Mouse (Mus musculus): ENCODE data around the gene Cdkl3. TPM values are rescaled to one million over a fixed set of nuclear protein-coding genes. Genes with fewer than 3 reads are reported as not detected.

The Cdkl3 gene
- polyA plus RNA-seq, 1 experiment from 2014 or later, result 10.6 TPM

GRCm38 (mm10) chr11:52035905-52036304, 31.9 kb downstream of the Cdkl3 start:
- Histone ChIP-seq H3K27me3 (ENCODE audit: insufficient read depth, low read length) (no peaks in the 10 kb centered on the region), H3K27ac (no peak overlapping the region), H3K9me3 (replicated peaks; ENCODE audit: low read length) (no peaks in the 10 kb centered on the region), H3K9ac (ENCODE audit: low read depth, low read length) (no peak overlapping the region), H3K4me1 (replicated peaks; ENCODE audit: insufficient read depth, low read length) (no peaks in the 10 kb centered on the region), H3K4me2 (ENCODE audit: low read length) (no peak overlapping the region), H3K4me3 (replicated peaks; ENCODE audit: low read depth, low read length) (no peak overlapping the region), H3K36me3 (ENCODE audit: insufficient read depth, low read length) (no peaks in the 10 kb centered on the region)
- TF ChIP-seq CTCF (IDR thresholded peaks at IDR 0.05; ENCODE audit: low read depth), result no peak
- 64% methylated on average over 3 of the region's 3 CpGs for WGBS
- ATAC-seq (replicated peaks; ENCODE audit: low FRiP score, low read depth), result no peak
- no peak for DNase-seq (ENCODE audit: low spot score)

- no peak overlapping the region for H3K9ac ChIP-seq (ENCODE audit: low read depth, low read length)
- DNase-seq (ENCODE audit: low spot score), result no peak
- no peaks in the 10 kb centered on the region for H3K9me3 ChIP-seq (replicated peaks; ENCODE audit: low read length)
- 57% methylated on average over 3 of the region's 3 CpGs for WGBS
- H3K4me3 ChIP-seq (replicated peaks; ENCODE audit: low read depth, low read length), result no peak overlapping the region
- no peak for TF ChIP-seq CTCF (IDR thresholded peaks at IDR 0.05; ENCODE audit: low read depth)
- no peaks in the 10 kb centered on the region for H3K4me1 ChIP-seq (replicated peaks; ENCODE audit: insufficient read depth, low read length)
- no peak overlapping the region for H3K4me2 ChIP-seq (ENCODE audit: low read length)
- H3K36me3 ChIP-seq (ENCODE audit: insufficient read depth, low read length), result no peaks in the 10 kb centered on the region
- H3K27me3 ChIP-seq (ENCODE audit: insufficient read depth, low read length), result no peaks in the 10 kb centered on the region
- ATAC-seq (replicated peaks; ENCODE audit: low FRiP score, low read depth), result no peak
- no peak overlapping the region for H3K27ac ChIP-seq
These were observed 33.6 kb downstream of the Cdkl3 start for GRCm38 (mm10) chr11:52037659-52038058.

GRCm38 (mm10) chr11:52043224-52043623, 39.2 kb downstream of the Cdkl3 start:
- Histone ChIP-seq H3K4me2 (ENCODE audit: low read length) (no peak overlapping the region), H3K4me1 (replicated peaks; ENCODE audit: insufficient read depth, low read length) (no peaks in the 10 kb centered on the region), H3K9me3 (replicated peaks; ENCODE audit: low read length) (no peaks in the 10 kb centered on the region), H3K4me3 (replicated peaks; ENCODE audit: low read depth, low read length) (no peak overlapping the region), H3K36me3 (ENCODE audit: insufficient read depth, low read length) (no peaks in the 10 kb centered on the region), H3K27me3 (ENCODE audit: insufficient read depth, low read length) (no peaks in the 10 kb centered on the region), H3K9ac (ENCODE audit: low read depth, low read length) (no peak overlapping the region), H3K27ac (no peak overlapping the region)
- DNase-seq (ENCODE audit: low spot score), result no peak
- 84% methylated on average over 3 of the region's 3 CpGs for WGBS
- no peak for ATAC-seq (replicated peaks; ENCODE audit: low FRiP score, low read depth)
- peak; percentile 44; the same call in 1 of the 2 replicates for TF ChIP-seq CTCF (IDR thresholded peaks at IDR 0.05; ENCODE audit: low read depth)

GRCm38 (mm10) chr11:52044156-52044555, 40.1 kb downstream of the Cdkl3 start:
- Histone ChIP-seq H3K36me3 (ENCODE audit: insufficient read depth, low read length) (no peaks in the 10 kb centered on the region), H3K9ac (ENCODE audit: low read depth, low read length) (no peak overlapping the region), H3K4me1 (replicated peaks; ENCODE audit: insufficient read depth, low read length) (no peaks in the 10 kb centered on the region), H3K4me2 (ENCODE audit: low read length) (no peak overlapping the region), H3K4me3 (replicated peaks; ENCODE audit: low read depth, low read length) (no peak overlapping the region), H3K27me3 (ENCODE audit: insufficient read depth, low read length) (no peaks in the 10 kb centered on the region), H3K9me3 (replicated peaks; ENCODE audit: low read length) (no peaks in the 10 kb centered on the region), H3K27ac (no peak overlapping the region)
- ATAC-seq (replicated peaks; ENCODE audit: low FRiP score, low read depth) (no peak), DNase-seq (ENCODE audit: low spot score) (no peak)
- TF ChIP-seq CTCF (IDR thresholded peaks at IDR 0.05; ENCODE audit: low read depth), result no peak

DNA sequence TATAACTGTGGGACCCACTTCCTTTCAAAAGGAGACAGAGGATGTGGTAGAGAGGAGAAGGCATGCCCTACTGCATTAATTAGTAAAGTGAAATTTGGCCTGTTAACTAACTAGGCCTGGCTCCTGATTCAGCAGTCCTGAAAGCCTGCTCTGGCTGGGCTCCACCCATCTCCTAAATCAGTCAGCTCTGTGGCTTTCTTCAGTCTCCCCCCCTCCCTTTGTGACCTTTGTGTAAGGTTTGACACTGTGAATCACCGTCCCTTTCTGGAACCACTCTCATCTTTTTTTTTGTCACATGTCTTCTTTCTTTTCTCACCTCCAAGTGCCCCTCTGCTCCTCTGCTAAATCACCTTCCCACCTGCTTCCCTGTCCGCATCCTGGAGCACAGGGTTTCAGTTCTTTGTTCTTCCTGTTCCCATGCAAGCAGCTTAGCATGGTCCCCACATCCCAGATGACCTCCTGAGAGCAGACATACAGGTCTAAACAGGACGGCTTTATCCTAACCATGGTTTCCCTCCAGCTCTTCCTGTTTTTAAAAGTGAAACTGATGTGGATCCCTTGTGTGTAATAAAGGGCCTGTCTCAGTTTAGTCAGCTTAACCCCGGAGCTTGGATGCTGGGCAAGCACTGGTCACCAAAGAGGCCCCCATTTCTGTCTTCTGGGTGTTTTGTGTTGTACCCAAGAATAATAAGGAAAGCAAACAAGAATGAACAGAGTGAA, 42.6 kb downstream of the Cdkl3 start:
- 34% methylated on average over 4 of the region's 4 CpGs for WGBS
- H3K4me2 ChIP-seq (ENCODE audit: low read length), result no peak overlapping the region
- H3K27ac ChIP-seq, result no peak overlapping the region
- H3K9ac ChIP-seq (ENCODE audit: low read depth, low read length), result 0 out of 2 replicates have a peak overlapping the region, but pooled peaks have one; percentile 9
- ATAC-seq (replicated peaks; ENCODE audit: low FRiP score, low read depth) (no peak), DNase-seq (ENCODE audit: low spot score) (peak; percentile 12)
- no peaks in the 10 kb centered on the region for H3K4me1 ChIP-seq (replicated peaks; ENCODE audit: insufficient read depth, low read length)
- no peak for TF ChIP-seq CTCF (IDR thresholded peaks at IDR 0.05; ENCODE audit: low read depth)
- no peaks in the 10 kb centered on the region for H3K36me3 ChIP-seq (ENCODE audit: insufficient read depth, low read length)
- H3K4me3 ChIP-seq (replicated peaks; ENCODE audit: low read depth, low read length), result no peak overlapping the region
- H3K9me3 ChIP-seq (replicated peaks; ENCODE audit: low read length), result no peaks in the 10 kb centered on the region
- no peaks in the 10 kb centered on the region for H3K27me3 ChIP-seq (ENCODE audit: insufficient read depth, low read length)

DNA sequence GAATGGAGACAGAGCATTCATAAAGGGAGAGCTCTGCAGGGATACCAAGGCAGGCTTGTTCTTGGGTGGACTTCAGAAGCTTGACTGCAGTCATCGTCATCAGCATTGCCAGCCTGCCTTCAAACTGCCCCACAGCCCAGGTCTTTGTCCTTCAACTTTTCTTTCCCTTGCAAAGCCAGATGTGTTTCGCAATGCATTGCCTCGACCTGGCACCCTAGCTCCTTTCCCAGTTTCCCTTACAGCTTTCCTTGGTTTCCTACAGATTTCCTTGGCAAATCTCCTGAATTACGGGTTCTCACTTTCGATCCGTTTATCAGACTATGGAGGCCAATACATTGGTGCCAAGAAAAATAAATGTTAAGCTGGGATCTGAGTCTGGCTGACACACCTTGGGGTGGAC, 49.4 kb downstream of the Cdkl3 start:
- no peak overlapping the region for H3K4me2 ChIP-seq (ENCODE audit: low read length)
- no peak for TF ChIP-seq CTCF (IDR thresholded peaks at IDR 0.05; ENCODE audit: low read depth)
- no peaks in the 10 kb centered on the region for H3K9me3 ChIP-seq (replicated peaks; ENCODE audit: low read length)
- DNase-seq (ENCODE audit: low spot score) (no peak), ATAC-seq (replicated peaks; ENCODE audit: low FRiP score, low read depth) (no peak)
- WGBS, result 75% methylated on average over 6 of the region's 6 CpGs
- H3K36me3 ChIP-seq (ENCODE audit: insufficient read depth, low read length), result no peaks in the 10 kb centered on the region
- no peak overlapping the region for H3K9ac ChIP-seq (ENCODE audit: low read depth, low read length)
- H3K27me3 ChIP-seq (ENCODE audit: insufficient read depth, low read length), result no peaks in the 10 kb centered on the region
- H3K4me3 ChIP-seq (replicated peaks; ENCODE audit: low read depth, low read length), result no peak overlapping the region
- H3K27ac ChIP-seq, result no peak overlapping the region
- H3K4me1 ChIP-seq (replicated peaks; ENCODE audit: insufficient read depth, low read length), result no peaks in the 10 kb centered on the region

GRCm38 (mm10) chr11:52054728-52055127, 50.7 kb downstream of the Cdkl3 start:
- 84% methylated on average over 3 of the region's 3 CpGs for WGBS
- no peak for DNase-seq (ENCODE audit: low spot score)
- no peaks in the 10 kb centered on the region for H3K9me3 ChIP-seq (replicated peaks; ENCODE audit: low read length)
- no peak overlapping the region for H3K9ac ChIP-seq (ENCODE audit: low read depth, low read length)
- no peak overlapping the region for H3K27ac ChIP-seq
- H3K4me3 ChIP-seq (replicated peaks; ENCODE audit: low read depth, low read length), result no peak overlapping the region
- no peak overlapping the region for H3K4me2 ChIP-seq (ENCODE audit: low read length)
- no peak for ATAC-seq (replicated peaks; ENCODE audit: low FRiP score, low read depth)
- H3K27me3 ChIP-seq (ENCODE audit: insufficient read depth, low read length), result no peaks in the 10 kb centered on the region
- TF ChIP-seq CTCF (IDR thresholded peaks at IDR 0.05; ENCODE audit: low read depth), result no peak
- no peaks in the 10 kb centered on the region for H3K4me1 ChIP-seq (replicated peaks; ENCODE audit: insufficient read depth, low read length)
- no peaks in the 10 kb centered on the region for H3K36me3 ChIP-seq (ENCODE audit: insufficient read depth, low read length)

Data from kidney, postnatal 0 days (tissue).